Mouse (Mus musculus) lung, postnatal 0 days (tissue): ENCODE data around the gene Fancd2.

Experiments used
- CTCF ChIP-seq: IDR thresholded peaks from 2 replicates; pipeline ENCODE4 v1.5.1; 2016; ENCODE audit warnings: antibody characterized with exemption, mild to moderate bottlenecking
- EP300 ChIP-seq: IDR thresholded peaks from 2 replicates; pipeline ENCODE4 v1.6.1; 2016; ENCODE audit warnings: antibody characterized with exemption, mild to moderate bottlenecking, control low read depth

DNA sequence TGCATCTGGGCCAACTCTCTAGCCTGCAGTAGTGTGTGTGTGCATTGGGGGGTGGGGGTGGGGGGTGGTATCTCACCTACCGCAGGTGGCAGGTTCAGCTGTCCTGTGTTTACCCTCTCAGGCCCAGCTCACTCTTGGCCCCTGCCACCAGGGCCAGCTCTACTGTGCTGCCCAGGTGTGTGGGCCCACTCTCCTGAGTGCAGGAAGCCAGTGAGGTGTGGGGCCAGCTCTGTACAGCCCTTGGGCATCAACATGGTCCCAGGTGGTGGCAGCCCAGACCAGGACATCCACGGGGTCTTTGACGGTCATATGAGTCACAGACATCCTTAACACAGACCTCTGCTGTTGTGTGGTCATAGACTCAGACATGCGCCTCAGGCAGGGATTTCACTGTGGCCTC is 101.4 kb downstream of the Fancd2 start:
- TF ChIP-seq CTCF (no peak), EP300 (no peak)
